Mouse (Mus musculus): ENCODE data around the gene Slc5a1. TPM values are rescaled to one million over a fixed set of nuclear protein-coding genes. Genes with fewer than 3 reads are reported as not detected.

Gene Slc5a1
- not detected for polyA plus RNA-seq (2017; shearing (Covaris generic))

GRCm38 (mm10) chr5:33104025-33104481 is at the start of gene Slc5a1:
Slc5a1 (plus strand) TSS chr5:33104219.

Other genes starting within 250 kb of the Slc5a1 start
- 39.4 TPM for gene Prr14l, start 250.0 kb upstream of the Slc5a1 start, polyA plus RNA-seq (2017; shearing (Covaris generic))
- gene Depdc5, start 240.5 kb upstream of the Slc5a1 start, polyA plus RNA-seq (2017; shearing (Covaris generic)): 31.0 TPM
- 133 TPM for gene Ywhah, start 85.4 kb upstream of the Slc5a1 start, polyA plus RNA-seq (2017; shearing (Covaris generic))
- not detected for gene Spon2, start 114.2 kb downstream of the Slc5a1 start, polyA plus RNA-seq (2017; shearing (Covaris generic))
- gene Ctbp1, start 170.8 kb downstream of the Slc5a1 start, polyA plus RNA-seq (2017; shearing (Covaris generic)): 12.0 TPM
- gene Maea, start 231.3 kb downstream of the Slc5a1 start, polyA plus RNA-seq (2017; shearing (Covaris generic)): 110 TPM

Measured in CD4-positive, CD25-positive, alpha-beta regulatory T cell, adult 9 weeks (primary cell).